Mouse (Mus musculus) hindbrain, embryonic 13.5 days (tissue): ENCODE measurements around the gene Cdca8. TPM values are rescaled to one million over a fixed set of nuclear protein-coding genes. Genes with fewer than 3 reads are reported as not detected.
"Not testable (repeated sequence)": the region's sequence is repeated elsewhere in the genome, so short reads cannot be mapped to it uniquely, and the experiment has no call there.

Experiments
- ATAC-seq: fragments of 200-750 bp; cut with Nextera tagmentation; 2 replicates; pipeline ENCODE4 v1.8.0; 2017; ENCODE audit warnings: moderate TSS enrichment; ENCODE audit not compliant: low FRiP score
- H3K27ac ChIP-seq: fragments of 300-500 bp; sonication (generic); 2 replicates; pipeline ENCODE4 v1.5.1; 2015; ENCODE audit warnings: inconsistent platforms, mild to moderate bottlenecking, moderate library complexity
- H3K27me3 ChIP-seq: fragments of 300-500 bp; sonication (generic); 2 replicates; pipeline ENCODE4 v1.6.1; 2015; ENCODE audit warnings: mild to moderate bottlenecking, inconsistent platforms
- H3K36me3 ChIP-seq: fragments of 300-500 bp; sonication (generic); 2 replicates; pipeline ENCODE4 v1.6.1; 2015; ENCODE audit warnings: mild to moderate bottlenecking, inconsistent platforms
- H3K4me1 ChIP-seq: fragments of 300-500 bp; sonication (generic); replicated peaks from 2 replicates; pipeline ENCODE4 v1.6.1; 2015; ENCODE audit warnings: inconsistent platforms
- H3K4me2 ChIP-seq: fragments of 300-500 bp; sonication (generic); 2 replicates; pipeline ENCODE4 v1.6.1; 2015; ENCODE audit warnings: inconsistent platforms, mild to moderate bottlenecking, moderate library complexity
- H3K4me3 ChIP-seq: fragments of 300-500 bp; sonication (generic); 2 replicates; pipeline ENCODE4 v1.5.1; 2015; ENCODE audit warnings: mild to moderate bottlenecking, inconsistent platforms
- H3K9ac ChIP-seq: fragments of 300-500 bp; sonication (generic); 2 replicates; pipeline ENCODE4 v1.6.1; 2015; ENCODE audit warnings: mild to moderate bottlenecking, inconsistent platforms
- H3K9me3 ChIP-seq: fragments of 300-500 bp; sonication (generic); 2 replicates; pipeline ENCODE4 v1.6.1; 2016; ENCODE audit warnings: inconsistent platforms
- WGBS: fragments of 180-500 bp; shearing (Covaris S2); methylation state at CpG from one replicate; pipeline ENCODE4 v1.1.7; 2015; 5-methylcytosine and 5-hydroxymethylcytosine counted together
- polyA plus RNA-seq: library from polyadenylated mRNA; unstranded; fragments of >200 nt; fragmentation: Nextera tagmentation; extraction: Ambion mirVana; gene quantifications from 2 replicates; pipeline ENCODE4 v1.2.1, GENCODE M21; 2015

The Cdca8 gene
- 37.2 and 44.6 TPM in 2 replicates for polyA plus RNA-seq

DNA sequence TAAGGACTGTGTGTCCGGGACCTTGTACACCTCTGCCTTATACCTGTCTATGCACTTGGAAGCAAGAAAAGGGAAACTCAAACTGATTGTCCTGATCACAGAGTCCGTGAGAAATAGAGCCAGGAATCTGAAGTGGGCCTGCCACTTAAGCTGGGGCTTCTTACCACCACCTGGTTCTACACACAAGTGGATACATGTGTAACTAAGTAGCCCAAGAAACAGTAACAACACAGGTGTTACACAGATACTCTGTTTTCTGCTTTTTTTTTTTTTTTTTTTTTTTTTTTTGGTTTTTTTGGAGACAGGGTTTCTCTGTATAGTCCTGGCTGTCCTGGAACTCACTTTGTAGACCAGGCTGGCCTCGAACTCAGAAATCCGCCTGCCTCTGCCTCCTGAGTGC lies at the start of gene Cdca8:
Gene Cdca8 (minus strand): TSS at position 101 of the 400 bp plus-strand sequence.
- H3K4me2 ChIP-seq, ATAC-seq, H3K27me3 ChIP-seq, H3K4me3 ChIP-seq, H3K9ac ChIP-seq, H3K27ac ChIP-seq, H3K9me3 ChIP-seq: not testable (repeated sequence)
- Histone ChIP-seq H3K36me3 (peaks cover 39% of the 10 kb centered on the region), H3K4me1 (peaks cover 24% of the 10 kb centered on the region)
- WGBS: 92% methylated on average over 4 of the region's 4 CpGs

DNA sequence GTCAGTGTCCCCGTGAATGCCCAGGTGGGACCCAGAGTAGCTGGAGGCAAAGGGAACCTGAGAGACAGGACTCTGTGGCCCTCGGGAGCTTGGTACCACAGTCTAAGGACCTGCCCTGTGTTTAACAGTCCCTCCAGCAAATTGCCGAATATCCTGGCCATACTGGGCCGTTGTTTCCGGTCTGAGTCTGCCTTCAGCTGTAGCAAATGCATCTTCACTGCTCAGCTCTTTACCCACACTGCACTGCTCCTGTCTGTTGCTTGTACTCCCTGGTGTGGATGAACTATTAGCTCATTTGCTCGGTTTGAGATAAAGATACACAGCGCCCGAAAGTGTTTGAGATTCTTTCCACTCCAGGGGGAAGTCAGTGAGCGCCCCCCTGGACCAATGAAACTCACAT lies 49.3 kb upstream of the Cdca8 start:
- ATAC-seq: no peak
- WGBS: 20% methylated on average over 9 of the region's 9 CpGs
- H3K36me3 ChIP-seq: no peaks in the 10 kb centered on the region
- H3K27me3 ChIP-seq: peaks cover 95% of the 10 kb centered on the region
- no peak overlapping the region for H3K4me3 ChIP-seq
- H3K9me3 ChIP-seq: no peaks in the 10 kb centered on the region
- no peak overlapping the region for H3K27ac ChIP-seq
- H3K9ac ChIP-seq: no peak overlapping the region
- H3K4me2 ChIP-seq: peak overlapping the region; percentile 2; the same call in 1 of the 2 replicates
- H3K4me1 ChIP-seq: peaks cover 43% of the 10 kb centered on the region

DNA sequence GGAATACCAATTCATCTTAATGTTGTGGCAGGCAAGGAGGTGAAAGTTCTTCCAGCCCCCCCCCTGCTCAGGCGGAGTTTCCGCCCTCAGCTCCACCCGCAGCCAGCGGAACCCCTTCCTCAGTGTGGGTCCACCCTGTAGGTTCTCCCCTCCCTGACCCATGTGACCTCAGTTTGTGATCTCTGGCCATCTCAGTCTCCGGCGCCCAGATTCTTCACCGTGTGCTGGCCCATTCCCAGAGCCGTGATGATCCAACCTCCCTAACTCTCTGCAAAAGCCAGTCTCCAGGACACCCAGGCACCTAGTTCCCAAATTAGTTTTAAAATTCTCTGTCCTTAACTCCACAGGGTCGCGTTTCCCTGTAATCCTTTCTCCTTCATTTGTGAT lies 48.6 kb upstream of the Cdca8 start:
- no peak for ATAC-seq
- Histone ChIP-seq H3K4me1 (peaks cover 43% of the 10 kb centered on the region), H3K9me3 (no peaks in the 10 kb centered on the region), H3K27ac (no peak overlapping the region), H3K4me3 (no peak overlapping the region), H3K4me2 (no peak overlapping the region), H3K27me3 (peaks cover 95% of the 10 kb centered on the region), H3K9ac (no peak overlapping the region), H3K36me3 (no peaks in the 10 kb centered on the region)
- 6% methylated on average over 10 of the region's 10 CpGs for WGBS

DNA sequence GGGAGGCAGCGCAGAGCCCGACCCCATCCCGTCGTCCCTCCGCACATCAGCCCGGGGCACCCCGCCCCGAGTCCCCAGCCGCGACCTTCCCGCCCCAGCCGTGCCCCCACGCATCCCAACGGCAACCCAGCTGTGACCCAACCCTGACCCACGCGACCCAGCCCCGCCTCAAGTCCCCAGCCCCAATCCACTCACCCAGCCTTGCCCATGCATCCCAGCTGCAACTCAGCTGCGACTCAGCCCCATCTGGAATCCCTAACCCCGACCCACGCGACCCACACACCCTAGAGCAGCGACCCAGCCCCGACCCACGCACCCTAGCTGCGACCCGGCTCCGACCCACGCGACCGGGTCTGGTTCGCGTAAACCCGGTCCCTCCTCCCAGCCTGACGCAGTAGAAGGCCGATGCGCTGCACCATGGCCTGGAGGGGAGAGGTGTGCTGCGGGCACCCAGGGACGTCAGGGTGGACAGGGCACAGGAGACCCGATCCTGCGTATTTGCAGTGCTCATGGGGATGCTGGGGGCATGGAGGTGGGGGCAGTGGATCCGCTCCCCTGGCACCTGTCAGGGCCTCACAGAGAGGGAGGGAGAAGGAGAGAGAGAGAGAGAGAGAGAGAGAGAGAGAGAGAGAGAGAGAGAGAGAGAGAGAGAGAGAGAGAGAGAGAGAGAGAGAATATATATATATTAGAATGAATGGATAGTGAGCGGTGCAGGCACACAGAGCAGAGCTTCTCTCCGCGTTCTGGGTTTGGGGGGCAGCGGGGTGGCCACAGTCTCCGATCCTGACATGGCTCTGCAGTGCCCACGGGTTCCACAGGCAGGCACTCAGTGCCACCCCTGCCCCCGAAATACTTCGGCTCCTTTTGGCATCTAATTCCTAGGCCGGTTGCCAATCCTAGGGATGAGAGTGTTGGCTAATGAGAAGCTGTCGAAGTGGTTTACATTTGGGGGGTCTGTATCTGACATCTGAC lies 47.9 kb upstream of the Cdca8 start:
- peak overlapping the region; percentile 39 for H3K4me3 ChIP-seq
- no peaks in the 10 kb centered on the region for H3K9me3 ChIP-seq
- no peak overlapping the region for H3K27ac ChIP-seq
- ATAC-seq: no peak
- H3K4me1 ChIP-seq: peaks cover 43% of the 10 kb centered on the region
- peak overlapping the region; percentile 53 for H3K4me2 ChIP-seq
- peaks cover 99% of the 10 kb centered on the region for H3K27me3 ChIP-seq
- H3K9ac ChIP-seq: peak overlapping the region; percentile 49
- H3K36me3 ChIP-seq: no peaks in the 10 kb centered on the region
- 4% methylated on average over 39 of the region's 51 CpGs for WGBS

DNA sequence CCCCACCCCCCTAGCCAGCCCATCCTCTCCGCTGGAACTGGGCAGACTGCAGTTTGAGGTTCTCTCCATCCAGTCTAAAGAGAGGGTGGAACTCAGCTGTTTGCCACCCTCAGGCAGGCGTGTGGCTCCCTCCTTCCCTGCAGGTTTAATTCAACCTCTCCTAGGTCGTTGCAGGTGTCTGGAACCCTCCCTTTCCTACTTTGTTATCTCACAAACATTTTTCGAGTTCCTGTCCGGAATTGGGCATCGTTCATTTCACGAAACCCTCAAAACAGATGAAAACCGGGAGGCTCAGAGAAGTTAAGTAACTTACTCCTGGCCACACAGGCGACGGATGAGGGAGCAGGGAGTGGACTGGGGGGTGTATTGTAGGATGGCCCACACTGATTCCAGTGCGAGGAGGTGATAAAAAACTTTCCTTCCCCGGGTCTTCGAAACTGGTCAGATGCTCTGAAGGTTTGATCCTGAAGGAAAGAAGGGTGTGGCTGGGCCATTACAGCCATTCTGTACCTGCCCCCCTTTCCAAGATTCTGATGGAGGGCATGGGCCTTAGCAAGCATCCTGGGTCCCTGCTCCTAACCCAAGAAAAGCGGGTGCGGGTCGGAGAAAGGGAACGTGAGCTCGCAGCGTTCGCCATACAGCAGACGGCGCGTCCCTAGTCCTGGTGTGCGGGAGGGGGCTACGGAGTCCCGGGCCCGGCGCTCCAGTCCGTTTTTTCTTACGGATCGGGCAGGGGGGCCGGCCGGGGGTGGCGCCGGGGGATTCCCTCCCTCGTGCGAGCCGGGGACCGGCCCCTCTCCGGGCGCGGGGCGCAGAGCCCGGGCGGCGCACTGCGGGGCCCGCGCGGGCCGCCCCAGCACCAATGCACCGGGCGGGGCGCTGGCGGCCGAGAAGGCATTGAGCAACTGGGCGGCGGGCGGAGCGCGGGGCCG lies 46.8 kb upstream of the Cdca8 start, which contains the start of gene Rspo1:
Gene Rspo1 (plus strand): TSS at position 760 of the 932 bp plus-strand sequence.
- peak within 1 kb of the TSS; percentile 49 for H3K9ac ChIP-seq
- peak within 1 kb of the TSS; percentile 39 for H3K4me3 ChIP-seq
- H3K27ac ChIP-seq: no peak within 1 kb of the TSS
- H3K27me3 ChIP-seq: peaks cover 100% of the 10 kb centered on the region
- peak within 1 kb of the TSS; percentile 53 for H3K4me2 ChIP-seq
- 2% methylated on average over 42 of the region's 62 CpGs for WGBS
- ATAC-seq: no peak
- no peaks in the 10 kb centered on the region for H3K9me3 ChIP-seq
- H3K36me3 ChIP-seq: no peaks in the 10 kb centered on the region
- peaks cover 40% of the 10 kb centered on the region for H3K4me1 ChIP-seq

DNA sequence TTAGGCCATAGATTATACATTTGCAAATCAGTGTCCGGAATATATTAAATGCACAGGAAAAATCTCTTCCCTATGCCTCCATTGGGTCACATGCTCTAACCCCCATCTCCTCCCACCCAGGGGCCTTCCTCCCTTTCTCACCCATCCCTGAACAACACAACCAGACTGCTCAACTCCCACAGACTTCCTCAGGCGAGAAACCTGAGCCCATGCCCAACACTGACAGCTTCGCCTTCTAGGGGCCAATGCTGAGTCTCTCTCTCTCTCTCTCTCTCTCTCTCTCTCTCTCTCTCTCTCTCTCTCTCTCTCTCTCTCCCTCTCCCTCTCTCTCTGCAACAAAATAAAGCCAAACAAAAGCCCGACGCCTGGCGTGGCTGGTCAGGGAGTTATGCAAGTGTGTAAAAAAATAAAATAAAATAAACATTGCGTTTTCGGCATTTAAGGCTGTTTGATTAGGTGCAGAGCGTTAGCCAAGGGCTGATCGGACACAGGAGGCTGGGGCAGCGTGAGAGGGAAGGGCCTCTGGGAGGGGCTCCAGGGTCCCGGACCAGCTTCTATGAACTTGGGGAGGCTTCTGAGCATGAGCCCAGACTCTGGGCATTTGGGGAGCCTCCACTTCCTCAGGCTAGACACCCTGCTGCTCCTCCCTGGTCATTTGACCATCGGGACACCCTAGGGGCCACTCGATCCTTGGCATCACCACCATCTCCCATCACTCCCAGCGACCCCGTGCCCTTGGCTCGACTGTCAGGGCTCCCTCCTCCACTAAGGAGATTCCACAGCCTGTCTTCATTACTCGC lies 46.0 kb upstream of the Cdca8 start:
- peaks cover 36% of the 10 kb centered on the region for H3K4me1 ChIP-seq
- peaks cover 96% of the 10 kb centered on the region for H3K27me3 ChIP-seq
- no peaks in the 10 kb centered on the region for H3K9me3 ChIP-seq
- no peak overlapping the region for H3K4me2 ChIP-seq
- no peaks in the 10 kb centered on the region for H3K36me3 ChIP-seq
- ATAC-seq: no peak
- 7% methylated on average over 18 of the region's 18 CpGs for WGBS
- H3K9ac ChIP-seq: no peak overlapping the region
- no peak overlapping the region for H3K4me3 ChIP-seq
- H3K27ac ChIP-seq: no peak overlapping the region

DNA sequence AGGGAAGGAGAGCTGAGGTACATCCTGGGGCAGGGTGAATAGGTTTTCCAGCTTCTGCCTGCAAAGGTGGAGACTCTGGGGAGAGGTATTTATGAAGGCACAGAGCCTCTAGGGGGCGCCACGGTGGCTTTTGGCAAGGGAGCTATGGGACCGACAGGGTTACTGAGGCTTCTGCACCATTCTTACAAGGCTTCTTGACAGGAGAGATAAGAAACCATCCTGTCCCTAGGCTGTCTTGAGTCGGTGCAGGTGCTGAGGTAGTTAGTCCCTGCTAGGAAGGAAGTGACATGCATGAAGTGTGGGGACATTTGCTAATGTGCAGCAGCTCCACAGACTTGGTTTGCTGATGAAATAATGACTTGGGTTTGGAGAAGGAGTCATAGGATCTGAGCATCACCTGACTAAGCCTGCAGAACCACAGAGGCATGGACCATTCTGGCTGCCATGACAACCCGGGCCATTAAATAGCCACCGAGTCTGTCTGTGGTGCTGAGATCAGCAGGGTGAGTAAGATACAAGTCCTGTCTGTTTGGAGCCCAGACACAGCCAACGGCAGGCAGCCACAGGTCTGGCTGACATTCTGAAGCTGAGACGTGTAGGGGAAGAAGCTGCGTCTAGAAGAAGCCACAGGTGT lies 44.9 kb upstream of the Cdca8 start:
- no peak overlapping the region for H3K9ac ChIP-seq
- H3K9me3 ChIP-seq: no peaks in the 10 kb centered on the region
- no peak for ATAC-seq
- no peak overlapping the region for H3K4me3 ChIP-seq
- H3K36me3 ChIP-seq: no peaks in the 10 kb centered on the region
- no peak overlapping the region for H3K4me2 ChIP-seq
- no peak overlapping the region for H3K27ac ChIP-seq
- 18% methylated on average over 9 of the region's 9 CpGs for WGBS
- peaks cover 86% of the 10 kb centered on the region for H3K27me3 ChIP-seq
- peaks cover 34% of the 10 kb centered on the region for H3K4me1 ChIP-seq

DNA sequence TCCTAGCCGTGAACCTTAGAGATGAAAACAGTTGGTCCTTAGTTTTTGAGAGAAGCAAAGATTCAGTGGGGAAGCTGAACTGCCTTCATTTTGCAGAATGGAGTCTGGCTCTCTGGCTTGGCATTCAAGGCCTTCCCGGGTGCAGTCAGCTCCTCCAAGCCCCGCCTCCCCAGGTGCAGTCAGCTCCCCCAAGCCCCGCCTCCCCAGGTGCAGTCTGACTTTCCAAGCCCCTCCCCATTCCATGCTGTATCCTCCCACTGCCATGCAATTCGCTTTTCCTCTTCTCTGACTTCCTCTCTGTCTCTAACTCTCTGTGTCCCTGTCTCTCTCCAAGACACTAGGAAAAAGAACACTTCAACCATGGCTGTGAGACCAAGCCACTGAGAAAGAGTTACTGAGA lies 39.1 kb upstream of the Cdca8 start:
- 35% methylated on average over 5 of the region's 5 CpGs for WGBS
- Histone ChIP-seq H3K4me2 (no peak overlapping the region), H3K27me3 (peaks cover 28% of the 10 kb centered on the region), H3K9ac (no peak overlapping the region), H3K36me3 (no peaks in the 10 kb centered on the region), H3K27ac (no peak overlapping the region), H3K4me1 (peaks cover 3% of the 10 kb centered on the region; the same call in 1 of the 2 replicates), H3K9me3 (no peaks in the 10 kb centered on the region), H3K4me3 (no peak overlapping the region)
- ATAC-seq: no peak

DNA sequence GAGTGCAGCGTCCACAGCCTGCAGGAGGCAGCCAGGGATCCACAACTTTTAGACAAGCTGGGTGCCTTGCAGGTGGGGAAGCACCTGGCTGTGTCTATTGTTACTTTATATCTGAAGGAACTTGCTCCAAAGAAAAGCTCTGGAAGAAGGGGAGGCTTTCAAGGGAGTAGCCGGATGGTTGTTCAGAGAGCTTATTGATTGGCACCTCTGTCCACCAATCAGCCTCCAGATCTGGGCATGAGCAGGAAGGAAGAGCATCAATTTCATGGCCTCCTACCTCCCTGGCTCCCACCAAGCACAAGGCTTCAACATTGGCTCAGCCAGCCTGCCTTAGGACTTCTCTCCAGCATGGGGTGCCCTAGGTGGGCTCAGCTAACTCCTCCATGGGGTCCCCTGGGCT lies 34.2 kb upstream of the Cdca8 start:
- 81% methylated on average over 2 of the region's 2 CpGs for WGBS
- no peaks in the 10 kb centered on the region for H3K9me3 ChIP-seq
- no peak for ATAC-seq

DNA sequence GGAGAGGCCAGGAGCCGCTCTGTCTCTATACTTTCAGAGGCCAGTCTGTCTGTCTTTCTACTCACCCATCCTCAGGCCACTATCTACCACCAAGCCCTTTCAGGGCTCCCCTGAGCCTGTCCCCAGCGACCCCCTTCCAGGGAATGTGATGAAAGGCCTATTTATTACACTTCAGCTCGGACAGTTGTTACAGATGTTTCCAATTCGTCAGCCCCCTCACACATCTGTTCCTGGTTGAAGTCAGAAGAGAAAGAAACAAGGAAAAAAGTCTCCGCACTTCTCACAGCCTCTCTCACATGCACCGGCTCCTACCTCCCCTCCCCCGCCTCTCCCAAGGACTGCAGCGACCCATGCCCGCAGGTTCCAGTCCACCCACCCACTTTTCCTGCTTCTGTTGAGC lies 33.2 kb upstream of the Cdca8 start:
- Histone ChIP-seq H3K4me3 (no peak overlapping the region), H3K36me3 (no peaks in the 10 kb centered on the region), H3K4me1 (peaks cover 16% of the 10 kb centered on the region), H3K27me3 (no peaks in the 10 kb centered on the region), H3K9ac (no peak overlapping the region; the same call in 1 of the 2 replicates), H3K9me3 (no peaks in the 10 kb centered on the region), H3K27ac (no peak overlapping the region), H3K4me2 (no peak overlapping the region)
- WGBS: 64% methylated on average over 9 of the region's 9 CpGs
- ATAC-seq: no peak

More for the DNA sequence above, 34.2 kb upstream of the Cdca8 start:
- no peak overlapping the region for H3K4me3 ChIP-seq
- H3K9ac ChIP-seq: no peak overlapping the region
- peaks cover 16% of the 10 kb centered on the region for H3K4me1 ChIP-seq
- no peak overlapping the region for H3K27ac ChIP-seq
- no peaks in the 10 kb centered on the region for H3K36me3 ChIP-seq
- H3K27me3 ChIP-seq: no peaks in the 10 kb centered on the region
- H3K4me2 ChIP-seq: no peak overlapping the region

DNA sequence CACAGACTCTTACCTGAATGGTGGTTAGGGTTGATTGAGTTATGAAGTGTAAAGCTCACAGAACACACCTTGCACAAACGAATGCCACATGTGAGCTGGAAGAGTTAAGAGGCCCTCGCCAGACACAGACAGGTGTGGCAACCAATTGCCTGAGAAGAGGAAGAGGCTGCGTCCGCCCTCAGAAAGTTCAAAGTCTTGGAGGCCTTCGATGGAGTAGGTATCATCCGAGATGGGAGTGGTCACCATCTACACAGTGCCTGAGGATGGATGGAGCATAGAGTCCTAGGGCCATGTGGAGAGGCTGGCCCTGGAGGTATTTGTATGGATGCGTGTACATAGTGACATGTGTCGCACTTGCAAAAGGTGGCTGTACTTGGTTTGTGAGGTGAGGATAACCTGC lies 32.0 kb upstream of the Cdca8 start:
- Histone ChIP-seq H3K36me3 (no peaks in the 10 kb centered on the region), H3K4me2 (no peak overlapping the region), H3K27me3 (no peaks in the 10 kb centered on the region), H3K4me3 (no peak overlapping the region), H3K4me1 (peaks cover 16% of the 10 kb centered on the region), H3K27ac (no peak overlapping the region), H3K9me3 (no peaks in the 10 kb centered on the region), H3K9ac (no peak overlapping the region)
- no peak for ATAC-seq
- 85% methylated on average over 8 of the region's 8 CpGs for WGBS
